Mouse (Mus musculus) ovary, postnatal 14 days (tissue): Measurements from ENCODE around the gene Plagl1.

ENCODE experiments used
- DNase-seq: peaks from one replicate; pipeline ENCODE4 v3.0.0; 2022; ENCODE audit warnings: low spot score

Gene Plagl1

DNA sequence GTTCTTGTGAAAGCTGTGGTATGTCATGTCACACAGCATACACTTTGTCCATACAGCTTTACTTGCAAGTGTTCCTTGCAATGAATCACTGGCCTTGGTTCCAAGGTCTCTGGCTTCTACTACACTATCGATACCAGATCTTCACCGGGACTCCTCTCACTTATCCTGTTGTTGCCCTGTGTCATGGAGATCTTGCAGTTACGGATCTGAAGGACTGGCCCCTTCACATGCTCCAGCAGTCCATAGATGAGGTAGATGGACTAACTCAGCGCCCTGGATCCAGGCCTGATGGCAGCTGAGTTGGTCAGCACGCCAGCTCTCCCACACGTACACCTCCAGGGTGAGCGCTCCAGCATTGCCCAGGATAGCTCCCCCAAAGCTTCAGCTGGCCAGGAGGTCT lies 75.0 kb downstream of the Plagl1 start:
- DNase-seq, result no peak

DNA sequence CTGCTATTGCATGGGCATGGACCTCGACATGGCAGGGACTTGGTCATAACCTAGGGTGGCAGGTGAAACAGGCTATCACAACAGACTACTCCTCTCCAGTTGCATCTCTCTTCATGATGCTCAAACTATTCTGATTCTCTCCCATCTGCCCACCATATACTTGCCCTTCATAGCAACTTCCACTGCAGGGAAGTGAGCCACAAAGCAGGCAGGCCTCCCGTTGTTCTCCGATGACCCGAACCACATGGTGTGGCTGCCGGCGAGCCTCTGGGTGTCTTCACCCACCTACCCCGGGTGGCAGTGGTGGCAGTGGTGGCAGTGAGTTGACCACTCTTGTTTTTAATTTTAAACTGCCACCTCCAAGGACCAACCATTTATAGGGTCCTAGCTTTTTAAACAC lies 75.4 kb downstream of the Plagl1 start:
- no peak for DNase-seq

DNA sequence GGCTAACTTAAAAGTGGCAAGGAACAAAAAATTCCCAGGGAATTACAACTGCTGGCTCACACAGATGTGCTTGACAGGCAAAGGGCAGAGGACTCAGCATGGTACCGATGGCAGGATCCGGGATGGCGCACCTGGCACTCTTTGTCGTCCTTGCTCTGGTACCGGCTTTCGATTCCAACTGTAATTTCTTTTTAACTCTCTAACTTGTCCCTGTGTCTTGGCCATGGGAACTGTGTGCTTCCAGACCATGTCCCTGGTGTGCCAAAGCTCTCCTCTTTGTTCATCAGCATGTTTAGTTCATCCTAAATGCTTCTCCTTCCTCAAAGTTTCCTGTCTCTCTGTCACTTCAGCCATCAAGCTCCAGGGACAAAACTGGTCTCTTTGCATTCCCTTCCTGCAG lies 77.6 kb downstream of the Plagl1 start:
- no peak for DNase-seq

DNA sequence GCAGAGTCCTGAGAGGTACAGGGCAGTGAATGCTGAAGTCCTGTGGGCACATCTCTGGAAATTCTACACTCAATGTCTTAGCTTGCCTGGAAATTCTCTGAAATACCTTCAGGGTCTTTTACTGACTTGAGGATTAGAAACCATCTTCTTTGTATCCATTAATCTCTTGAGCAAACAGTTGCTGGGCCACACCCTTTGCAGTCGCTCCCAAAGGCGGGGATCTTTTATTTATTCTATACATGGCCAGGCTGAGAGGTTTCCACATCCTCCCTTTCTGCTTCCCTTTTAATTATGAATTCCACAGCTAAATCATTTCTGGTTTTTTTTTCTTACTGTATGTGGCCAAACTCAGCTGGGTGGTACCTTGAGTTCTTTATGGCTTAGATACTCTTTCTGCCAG lies 80.1 kb downstream of the Plagl1 start:
- DNase-seq, result no peak

- no peak for DNase-seq
Observed at GRCm38 (mm10) chr10:13150435-13150834, 90.1 kb downstream of the Plagl1 start.

DNA sequence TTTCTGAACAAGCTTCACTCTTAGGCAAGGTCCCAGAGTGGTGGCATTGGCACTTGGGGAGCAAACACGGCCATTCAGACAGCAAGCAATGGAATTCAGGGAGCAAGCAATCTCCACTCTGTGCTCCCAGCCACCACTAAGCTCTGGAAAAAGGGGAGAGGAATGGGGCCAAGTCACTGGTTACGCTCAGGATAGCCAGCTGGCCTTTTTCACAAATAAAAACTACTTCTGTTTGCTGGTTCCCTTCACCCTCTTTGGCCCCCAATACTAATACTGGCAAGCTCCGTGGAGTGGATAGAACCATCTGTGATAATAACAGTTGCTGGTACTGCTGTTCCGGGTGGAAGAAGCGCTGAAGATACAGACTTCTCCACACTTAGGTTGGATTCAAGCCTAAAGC lies 91.0 kb downstream of the Plagl1 start:
- peak; percentile 8 for DNase-seq

DNA sequence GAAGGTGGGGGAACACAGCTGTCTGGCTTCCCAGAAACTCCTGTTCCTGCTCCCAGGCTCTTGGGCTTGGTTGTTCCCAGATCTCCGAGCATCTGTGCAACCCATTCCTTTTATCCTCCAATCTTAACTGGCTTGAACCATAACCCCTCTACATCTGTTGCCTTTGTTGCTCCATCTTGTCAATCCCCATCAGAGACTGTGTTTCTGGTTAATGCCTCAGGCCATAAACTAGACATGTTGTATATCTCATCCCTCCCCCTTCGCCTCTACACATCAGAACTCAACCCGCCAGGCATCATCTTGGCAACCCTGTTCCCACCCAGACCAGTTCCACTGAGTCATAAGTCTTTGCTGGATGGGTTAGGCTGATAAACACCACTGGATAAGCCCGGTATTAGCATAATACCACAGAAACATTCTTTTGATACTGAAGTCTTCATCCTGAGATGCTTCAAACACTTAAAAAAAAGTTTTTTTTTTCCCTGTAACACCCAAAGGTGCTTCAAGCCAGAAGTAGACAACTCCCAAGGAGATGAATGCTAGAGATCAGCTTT lies 92.6 kb downstream of the Plagl1 start:
- DNase-seq, result no peak

GRCm38 (mm10) chr10:13155377-13155776 lies 95.1 kb downstream of the Plagl1 start:
- DNase-seq, result no peak

GRCm38 (mm10) chr10:13160913-13161312 lies 100.6 kb downstream of the Plagl1 start:
- no peak for DNase-seq

GRCm38 (mm10) chr10:13162031-13162430 lies 101.7 kb downstream of the Plagl1 start:
- DNase-seq, result no peak

DNA sequence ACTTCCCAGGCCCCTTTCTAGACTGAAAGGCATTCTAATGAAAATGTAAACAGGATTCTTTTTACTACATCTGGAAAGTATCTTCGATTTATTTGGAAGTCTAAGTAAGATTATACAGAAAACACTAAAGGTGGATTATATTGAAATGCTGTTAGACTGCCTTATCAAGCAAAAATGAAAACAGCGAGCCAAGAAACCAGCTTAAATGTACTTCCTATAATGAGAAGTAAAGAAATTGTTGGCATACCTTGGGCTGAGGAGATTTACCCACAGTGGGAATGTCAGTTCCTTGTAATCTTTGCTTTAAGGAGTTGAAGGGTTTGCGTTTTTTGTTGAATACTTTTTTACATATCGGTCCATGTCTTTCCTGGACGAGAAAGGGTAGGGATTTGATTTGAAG lies 108.2 kb downstream of the Plagl1 start:
- DNase-seq, result no peak

DNA sequence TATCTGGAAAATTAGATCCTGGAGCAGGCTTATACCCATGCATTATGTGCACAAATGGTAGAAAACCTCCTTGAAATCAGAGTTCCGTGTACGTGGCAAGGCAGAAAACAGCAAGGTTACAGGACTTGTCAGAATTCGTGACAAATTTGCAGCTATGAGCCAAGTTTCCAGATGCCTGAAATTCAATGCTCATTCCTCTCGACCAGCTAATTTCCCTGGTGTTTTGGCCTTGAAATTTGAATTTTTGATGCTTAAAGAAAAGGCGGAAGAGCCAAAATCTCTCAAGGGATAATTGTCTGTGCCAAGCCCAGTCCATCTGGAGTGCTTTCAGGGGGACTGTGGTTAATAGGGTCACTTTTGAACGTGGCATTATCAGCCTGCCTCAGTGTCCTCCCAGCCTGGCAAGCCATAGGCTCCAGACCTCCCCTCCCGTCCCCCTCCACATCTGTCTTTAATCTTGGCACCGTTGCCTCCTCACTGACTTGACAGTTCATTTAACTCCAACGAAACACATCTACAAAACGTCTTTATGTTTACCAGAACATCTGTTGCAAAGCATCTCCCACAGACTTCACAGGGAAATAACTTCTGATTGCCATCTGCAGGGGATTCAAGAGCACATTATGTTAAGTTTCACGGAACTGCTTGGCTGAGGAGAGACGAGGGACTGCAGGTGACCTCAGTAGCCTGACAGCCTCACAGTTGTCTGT lies 110.6 kb downstream of the Plagl1 start:
- no peak for DNase-seq

DNA sequence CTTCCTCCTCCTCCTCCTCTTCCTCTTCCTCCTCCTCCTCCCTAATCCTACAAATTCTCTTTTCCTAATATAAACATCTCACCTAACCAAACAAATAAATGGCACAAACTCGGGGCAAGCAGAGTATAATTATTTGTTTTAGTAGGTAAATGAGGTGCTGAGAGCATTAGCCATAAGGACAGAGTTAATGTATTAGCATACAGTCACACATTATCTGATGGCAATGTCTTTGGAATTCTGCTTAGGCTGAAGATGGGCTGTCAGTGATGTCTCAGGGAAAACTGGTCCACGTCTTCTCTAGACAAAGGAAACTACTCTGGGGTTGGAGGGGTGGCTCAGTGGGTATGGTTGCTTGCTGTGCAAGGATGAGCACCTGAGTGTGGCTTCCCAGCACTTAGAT lies 111.2 kb downstream of the Plagl1 start:
- DNase-seq, result no peak

GRCm38 (mm10) chr10:13172798-13173221 lies 112.5 kb downstream of the Plagl1 start:
- DNase-seq, result no peak

GRCm38 (mm10) chr10:13175866-13176265 lies 115.6 kb downstream of the Plagl1 start:
- no peak for DNase-seq

- DNase-seq, result no peak
Observed at GRCm38 (mm10) chr10:13177973-13178624, 117.8 kb downstream of the Plagl1 start, which contains the start of gene Zc2hc1b. TSS of gene Zc2hc1b (minus strand) at chr10:13178023.

GRCm38 (mm10) chr10:13180211-13180610 lies 119.9 kb downstream of the Plagl1 start:
- no peak for DNase-seq
